Mouse (Mus musculus): ENCODE measurements around the gene Ankrd24.

DNA sequence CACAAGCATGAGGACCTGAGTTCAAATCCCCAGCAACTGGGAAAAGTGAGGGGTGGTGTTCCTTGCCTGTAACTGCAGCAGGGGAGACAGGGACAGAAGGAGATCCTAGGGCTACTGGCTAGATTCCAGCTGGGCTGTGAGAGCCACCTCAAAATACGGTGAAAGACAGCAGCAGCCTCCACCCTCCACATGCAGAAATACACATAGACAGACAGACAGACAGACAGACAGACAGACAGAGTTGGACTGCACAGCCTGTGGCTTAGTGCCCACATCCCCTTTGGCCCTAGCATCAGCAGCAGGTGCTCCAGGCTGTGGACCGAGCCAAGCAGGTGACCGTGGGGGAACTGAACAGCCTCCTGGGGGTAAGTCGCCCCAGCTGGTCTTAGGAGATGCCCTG is 48.4 kb upstream of the Ankrd24 start:
- TF ChIP-seq GATA1 (IDR thresholded peaks at IDR 0.05; ENCODE audit: low read length) (no peak), TAL1 (IDR thresholded peaks at IDR 0.05; ENCODE audit: low read length) (no peak)
